Mouse (Mus musculus) mouse trophoblast stem cell (cell line): ENCODE results near the gene Zfp641.

Experiments used
- in situ Hi-C, 2 experiments: fragments of 300-500 bp; cut with MseI, MboI; formaldehyde crosslinking; loops; 2 replicates in 1 of 2; 3 replicates in 1 of 2; pipeline ENCODE4 v1.15.1; 2025

The Zfp641 gene

DNA sequence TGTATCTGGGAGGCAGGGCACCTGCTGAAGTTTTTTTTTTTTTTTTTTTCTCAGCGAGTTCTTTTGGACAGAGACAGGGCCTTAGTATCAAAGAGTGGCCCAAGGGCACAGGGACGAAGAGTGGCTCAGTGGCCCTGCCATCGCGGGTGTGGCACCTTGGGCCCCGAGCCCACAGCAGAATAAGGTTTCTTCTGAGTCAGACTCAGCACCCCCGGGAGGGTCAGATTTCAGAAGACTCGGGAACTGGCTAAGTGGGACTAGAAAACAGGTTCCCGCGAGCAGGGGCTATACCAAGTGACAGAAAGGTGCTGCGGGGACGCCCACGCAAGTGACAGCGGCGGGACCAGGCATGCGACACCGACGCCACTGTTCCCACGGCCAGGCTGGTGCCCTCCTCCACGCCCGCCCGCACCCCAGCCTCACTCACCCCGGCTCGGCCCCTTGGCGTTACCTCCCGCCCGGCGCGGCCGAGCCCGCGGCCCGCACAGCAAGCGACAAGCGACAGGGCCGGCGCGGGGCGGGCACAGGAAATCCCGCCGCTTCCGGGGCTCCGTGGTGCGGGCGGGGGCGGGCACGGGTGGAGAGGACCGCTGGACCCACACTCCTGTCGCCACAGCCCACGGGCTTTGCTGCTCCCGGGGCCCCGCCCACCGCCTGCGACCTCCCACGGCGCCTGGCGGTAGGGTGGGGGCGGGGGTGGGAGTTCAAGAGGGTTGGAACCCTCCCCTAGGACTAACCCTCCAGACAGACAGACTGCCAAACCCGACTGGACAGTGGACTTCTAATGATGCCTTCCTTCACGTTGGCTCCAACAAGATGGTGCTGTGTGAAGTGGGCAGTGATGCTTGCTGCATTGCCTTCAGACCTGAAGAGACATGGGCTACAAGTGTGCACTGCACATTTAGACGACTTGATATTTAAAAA is at the start of gene Zfp641:
Gene Zfp641 (minus strand): TSS at position 534 of the 924 bp plus-strand sequence.
- in situ Hi-C loops: no loop called here

- in situ Hi-C loops: no loop called here
These were observed 44.9 kb upstream of the Zfp641 start, which contains the start of gene Olfr284 for GRCm38 (mm10) chr15:98340887-98341286. Gene Olfr284, minus strand, starts transcription at chr15:98340987.

GRCm38 (mm10) chr15:98317177-98317724 is 21.3 kb upstream of the Zfp641 start, which contains the start of gene Olfr285:
Gene Olfr285, minus strand, starts transcription at chr15:98317353.
- in situ Hi-C loops: no loop called here

DNA sequence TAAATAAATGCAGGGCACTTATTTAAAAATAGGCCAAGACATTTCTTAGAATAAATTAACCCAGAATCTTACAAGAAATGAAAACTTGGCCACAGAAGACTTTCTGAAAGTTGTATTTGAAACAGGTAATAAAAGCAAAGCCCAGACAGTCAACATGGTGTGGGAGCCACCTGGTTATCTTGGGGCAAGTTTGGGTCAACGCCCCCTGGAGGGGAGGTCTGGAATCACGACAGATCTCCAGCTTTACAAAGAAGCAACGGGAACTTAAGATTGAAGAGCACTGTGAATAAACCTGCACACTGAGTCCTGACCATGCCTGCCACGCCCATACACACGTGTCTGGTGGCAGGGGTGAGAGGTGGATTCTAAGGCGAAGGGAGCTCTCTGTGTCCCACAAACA is 19.7 kb upstream of the Zfp641 start:
- in situ Hi-C loops: no loop called here

DNA sequence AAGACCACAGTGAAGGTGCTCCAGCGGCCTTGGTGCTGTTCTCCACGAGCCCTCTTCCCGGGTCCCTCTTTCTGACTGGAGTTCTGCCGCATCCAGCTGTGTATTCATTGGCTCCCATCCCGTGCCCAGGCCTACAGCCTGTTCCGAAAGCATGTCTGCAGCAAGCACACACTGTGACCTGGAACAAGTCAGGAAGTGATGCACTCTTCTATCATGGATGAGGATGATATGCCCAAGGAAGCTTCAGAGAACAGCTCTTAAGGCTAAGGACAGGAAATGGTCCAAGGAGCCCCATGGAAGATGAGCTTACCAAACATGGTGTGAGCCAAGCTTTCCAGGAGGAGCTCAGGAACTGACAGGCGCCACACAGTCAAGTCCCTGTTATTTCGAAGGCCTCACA is 2.3 kb downstream of the Zfp641 start:
- in situ Hi-C loops: no loop called here

- in situ Hi-C loops: no loop called here
These were observed 7.4 kb downstream of the Zfp641 start for GRCm38 (mm10) chr15:98288566-98288965.

- in situ Hi-C loops: no loop called here
These were observed 9.5 kb downstream of the Zfp641 start for GRCm38 (mm10) chr15:98286418-98286817.

GRCm38 (mm10) chr15:98257776-98258175 is 38.2 kb downstream of the Zfp641 start:
- in situ Hi-C loops: no loop called here

GRCm38 (mm10) chr15:98257193-98257592 is 38.8 kb downstream of the Zfp641 start, which contains the start of gene H1fnt:
Gene H1fnt, minus strand, starts transcription at chr15:98257293.
- in situ Hi-C loops: no loop called here

DNA sequence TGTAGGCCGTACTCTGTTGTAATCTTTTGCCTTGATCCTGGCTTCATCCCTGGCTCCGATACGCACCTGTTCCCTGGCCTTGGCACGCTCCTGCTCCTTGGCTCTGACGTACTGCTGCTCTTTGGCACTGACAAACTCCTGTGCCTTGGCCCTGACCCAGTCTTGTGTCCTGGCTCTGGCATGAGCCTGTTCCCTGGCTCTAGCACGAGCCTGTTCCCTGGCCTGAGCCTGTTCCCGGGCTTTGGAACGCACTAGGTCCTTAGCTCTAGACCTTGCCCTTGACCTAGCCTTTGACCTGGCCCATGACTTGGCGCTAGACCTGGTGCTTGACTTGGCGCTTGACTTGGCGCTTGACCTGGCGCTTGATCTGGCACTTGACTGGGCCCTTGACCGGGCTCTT is 39.7 kb downstream of the Zfp641 start:
- in situ Hi-C loops: no loop called here
